Mouse (Mus musculus) midbrain, embryonic 11.5 days (tissue): Measurements from ENCODE around the gene Prss33. TPM values are rescaled to one million over a fixed set of nuclear protein-coding genes. Genes with fewer than 3 reads are reported as not detected.

Experiments
- ATAC-seq: fragments of 200-750 bp; cut with Nextera tagmentation; 2 replicates; pipeline ENCODE4 v1.8.0; 2017; ENCODE audit warnings: moderate TSS enrichment, moderate library complexity; ENCODE audit not compliant: low FRiP score
- DNase-seq: peaks from one replicate; pipeline ENCODE4 v3.0.0; 2015; ENCODE audit warnings: low spot score; ENCODE audit errors: missing footprints
- H3K27ac ChIP-seq: fragments of 300-500 bp; sonication (generic); 2 replicates; pipeline ENCODE4 v1.5.1; 2014; ENCODE audit warnings: low read depth, low read length
- H3K27me3 ChIP-seq: fragments of 300-500 bp; sonication (generic); 2 replicates; pipeline ENCODE4 v1.6.1; 2014; ENCODE audit warnings: mild to moderate bottlenecking, low read length, moderate library complexity, mixed read lengths; ENCODE audit not compliant: control insufficient read depth, insufficient read depth
- H3K36me3 ChIP-seq: fragments of 300-500 bp; sonication (generic); 2 replicates; pipeline ENCODE4 v1.6.1; 2014; ENCODE audit warnings: mild to moderate bottlenecking, low read length, moderate library complexity, mixed read lengths; ENCODE audit not compliant: control insufficient read depth, insufficient read depth
- H3K4me1 ChIP-seq: fragments of 300-500 bp; sonication (generic); 2 replicates; pipeline ENCODE4 v1.6.1; 2014; ENCODE audit warnings: low read length; ENCODE audit not compliant: control insufficient read depth, insufficient read depth
- H3K4me2 ChIP-seq: fragments of 300-500 bp; sonication (generic); 2 replicates; pipeline ENCODE4 v1.6.1; 2014; ENCODE audit warnings: mild to moderate bottlenecking, moderate library complexity
- H3K4me3 ChIP-seq: fragments of 300-500 bp; sonication (generic); 2 replicates; pipeline ENCODE4 v1.5.1; 2014; ENCODE audit warnings: low read depth, low read length
- H3K9ac ChIP-seq: fragments of 300-500 bp; sonication (generic); 2 replicates; pipeline ENCODE4 v1.6.1; 2014; ENCODE audit warnings: low read length
- H3K9me3 ChIP-seq: fragments of 300-500 bp; sonication (generic); 2 replicates; pipeline ENCODE4 v1.6.1; 2016; ENCODE audit warnings: low read length; ENCODE audit not compliant: control insufficient read depth
- WGBS: fragments of 180-500 bp; shearing (Covaris S2); extraction: QIAGEN DNeasy Blood & Tissue Kit; methylation state at CpG from one replicate; pipeline ENCODE4 v1.1.7; 2014; 5-methylcytosine and 5-hydroxymethylcytosine counted together
- polyA plus RNA-seq: library from polyadenylated mRNA; unstranded; fragments of >200 nt; fragmentation: Nextera tagmentation; extraction: Ambion mirVana; gene quantifications from 2 replicates; pipeline ENCODE4 v1.2.1, GENCODE M21; 2014

The Prss33 gene
- polyA plus RNA-seq, 1 experiment from 2014 or later = 0.27 TPM

DNA sequence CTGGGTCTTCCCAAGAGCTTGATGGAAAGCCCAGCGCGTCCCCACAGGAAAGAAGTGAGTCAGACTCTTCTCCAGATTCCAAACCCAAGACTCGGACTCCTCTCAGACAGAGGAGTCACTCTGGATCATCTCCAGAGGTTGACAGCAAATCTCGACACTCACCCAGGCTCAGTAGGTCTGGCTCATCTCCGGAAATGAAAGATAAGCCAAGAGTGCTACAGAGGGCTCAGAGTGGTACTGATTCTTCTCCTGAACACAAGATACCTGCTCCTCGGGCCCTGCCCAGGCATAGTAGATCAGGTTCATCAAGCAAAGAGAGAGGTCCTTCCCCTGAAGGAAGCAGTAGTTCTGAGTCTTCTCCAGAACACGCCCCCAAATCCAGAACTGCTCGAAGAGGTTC lies 17.3 kb downstream of the Prss33 start:
- no peak overlapping the region for H3K9ac ChIP-seq
- over 99% methylated on average over 8 of the region's 8 CpGs for WGBS
- H3K27me3 ChIP-seq = no peaks in the 10 kb centered on the region
- no peak overlapping the region for H3K4me2 ChIP-seq
- H3K4me1 ChIP-seq = no peaks in the 10 kb centered on the region
- no peak overlapping the region for H3K4me3 ChIP-seq
- no peak overlapping the region for H3K27ac ChIP-seq
- no peak for ATAC-seq
- H3K9me3 ChIP-seq = peaks cover 14% of the 10 kb centered on the region
- DNase-seq = no peak
- peaks cover 88% of the 10 kb centered on the region for H3K36me3 ChIP-seq

DNA sequence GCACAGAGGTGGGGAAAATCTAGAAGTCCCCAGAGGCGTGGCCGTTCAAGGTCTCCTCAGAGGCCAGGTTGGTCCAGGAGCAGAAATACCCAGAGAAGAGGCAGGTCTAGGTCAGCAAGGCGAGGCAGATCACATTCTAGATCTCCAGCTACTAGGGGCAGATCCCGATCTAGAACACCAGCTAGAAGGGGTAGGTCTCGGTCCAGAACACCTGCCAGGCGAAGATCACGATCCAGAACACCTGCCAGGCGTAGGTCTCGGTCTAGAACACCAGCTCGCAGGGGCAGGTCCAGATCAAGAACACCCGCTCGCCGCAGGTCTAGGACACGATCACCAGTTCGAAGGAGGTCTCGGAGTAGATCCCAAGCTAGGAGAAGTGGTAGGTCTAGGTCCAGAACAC lies 20.2 kb downstream of the Prss33 start:
- no peak for DNase-seq
- Histone ChIP-seq H3K27ac (no peak overlapping the region), H3K4me1 (no peaks in the 10 kb centered on the region), H3K4me2 (no peak overlapping the region), H3K27me3 (no peaks in the 10 kb centered on the region), H3K9me3 (peaks cover 14% of the 10 kb centered on the region), H3K4me3 (no peak overlapping the region), H3K9ac (no peak overlapping the region), H3K36me3 (peaks cover 83% of the 10 kb centered on the region)
- no peak for ATAC-seq
- WGBS = 96% methylated on average over 16 of the region's 16 CpGs

DNA sequence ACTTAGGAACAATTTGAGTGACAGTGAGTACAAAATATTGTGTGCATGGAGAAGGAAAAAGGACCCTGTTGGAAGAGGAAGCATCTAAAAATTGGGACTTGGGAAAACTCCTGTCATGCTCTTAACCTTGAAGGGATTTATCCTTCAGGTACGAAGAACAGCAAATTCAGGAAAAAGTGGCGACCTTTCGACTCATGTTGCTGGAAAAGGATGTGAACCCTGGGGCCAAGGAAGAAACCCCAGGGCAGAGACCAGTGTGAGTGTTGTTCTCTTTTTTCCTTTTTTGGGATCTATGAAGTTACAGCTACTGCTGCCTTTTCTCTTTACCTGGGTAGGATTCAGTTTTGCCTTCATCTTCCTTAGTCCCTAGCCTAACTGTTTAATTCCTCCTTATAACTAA lies 27.9 kb downstream of the Prss33 start:
- DNase-seq (no peak), ATAC-seq (no peak)
- Histone ChIP-seq H3K4me1 (peaks cover 14% of the 10 kb centered on the region), H3K9ac (no peak overlapping the region), H3K27ac (no peak overlapping the region), H3K4me3 (no peak overlapping the region), H3K36me3 (peaks cover 33% of the 10 kb centered on the region), H3K4me2 (no peak overlapping the region), H3K27me3 (no peaks in the 10 kb centered on the region), H3K9me3 (no peaks in the 10 kb centered on the region)
- 99% methylated on average over 3 of the region's 3 CpGs for WGBS

DNA sequence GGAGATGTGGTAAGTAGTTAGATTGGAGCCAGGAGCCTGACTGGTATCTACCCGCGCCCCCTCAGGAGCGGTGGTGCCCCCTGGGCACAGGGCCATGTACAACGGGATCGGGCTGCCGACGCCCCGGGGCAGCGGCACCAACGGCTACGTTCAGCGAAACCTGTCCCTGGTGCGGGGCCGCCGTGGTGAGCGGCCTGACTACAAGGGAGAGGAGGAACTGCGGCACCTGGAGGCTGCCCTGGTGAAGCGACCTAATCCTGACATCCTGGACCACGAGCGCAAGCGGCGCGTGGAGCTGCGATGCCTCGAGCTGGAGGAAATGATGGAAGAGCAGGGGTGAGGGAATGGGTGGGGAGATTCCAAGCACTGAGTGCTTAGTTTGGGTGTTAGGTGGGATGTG lies 29.0 kb downstream of the Prss33 start:
- Histone ChIP-seq H3K4me2 (no peak overlapping the region), H3K36me3 (peaks cover 25% of the 10 kb centered on the region)

DNA sequence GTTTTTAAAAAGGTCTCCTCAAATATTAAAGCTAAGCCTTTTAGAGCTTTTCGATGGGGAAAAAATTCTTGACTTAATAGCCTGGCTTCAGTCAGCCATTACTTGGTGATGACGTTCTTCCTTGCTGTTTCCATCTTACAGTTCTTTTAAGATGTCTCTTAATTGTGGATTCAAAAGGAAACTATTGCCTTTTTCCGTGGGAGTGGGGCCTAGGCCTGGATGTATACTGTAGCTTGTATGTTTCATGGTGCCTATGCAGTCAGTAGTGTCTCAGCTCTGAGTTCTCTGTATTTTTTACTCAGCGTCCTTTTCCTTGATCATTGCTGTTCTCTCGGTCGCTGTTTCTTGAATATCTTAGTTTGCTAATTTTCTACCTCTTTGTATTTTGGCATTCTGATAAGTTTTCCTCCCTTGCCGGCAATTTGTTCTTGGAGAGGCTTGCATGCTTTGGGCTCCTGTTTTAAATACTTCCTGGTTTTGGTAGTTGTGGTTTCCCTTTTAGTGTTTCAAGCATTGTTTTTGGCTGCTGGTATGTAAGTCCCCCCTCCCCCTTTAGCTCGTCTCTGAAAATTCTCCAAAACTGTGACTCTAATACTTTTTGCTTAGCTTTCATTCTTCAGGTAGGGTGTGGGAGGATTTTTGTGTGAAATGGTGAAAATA lies 31.3 kb downstream of the Prss33 start:
- H3K36me3 ChIP-seq = peaks cover 15% of the 10 kb centered on the region
- H3K9me3 ChIP-seq = no peaks in the 10 kb centered on the region
- peak overlapping the region; percentile 95 for H3K4me2 ChIP-seq
- H3K9ac ChIP-seq = peak overlapping the region; percentile 98
- no peak overlapping the region for H3K27ac ChIP-seq
- 7% methylated on average over 8 of the region's 8 CpGs for WGBS
- H3K27me3 ChIP-seq = no peaks in the 10 kb centered on the region
- H3K4me3 ChIP-seq = peak overlapping the region; percentile 99
- H3K4me1 ChIP-seq = peaks cover 14% of the 10 kb centered on the region
- no peak for ATAC-seq
- DNase-seq = peak; percentile 82

More for the DNA sequence above, 29.0 kb downstream of the Prss33 start:
- H3K27me3 ChIP-seq = no peaks in the 10 kb centered on the region
- H3K4me3 ChIP-seq = no peak overlapping the region; the same call in 1 of the 2 replicates
- H3K9ac ChIP-seq = no peak overlapping the region
- no peaks in the 10 kb centered on the region for H3K9me3 ChIP-seq
- peaks cover 14% of the 10 kb centered on the region for H3K4me1 ChIP-seq
- no peak for DNase-seq
- no peak for ATAC-seq
- WGBS = 91% methylated on average over 25 of the region's 25 CpGs
- H3K27ac ChIP-seq = no peak overlapping the region

DNA sequence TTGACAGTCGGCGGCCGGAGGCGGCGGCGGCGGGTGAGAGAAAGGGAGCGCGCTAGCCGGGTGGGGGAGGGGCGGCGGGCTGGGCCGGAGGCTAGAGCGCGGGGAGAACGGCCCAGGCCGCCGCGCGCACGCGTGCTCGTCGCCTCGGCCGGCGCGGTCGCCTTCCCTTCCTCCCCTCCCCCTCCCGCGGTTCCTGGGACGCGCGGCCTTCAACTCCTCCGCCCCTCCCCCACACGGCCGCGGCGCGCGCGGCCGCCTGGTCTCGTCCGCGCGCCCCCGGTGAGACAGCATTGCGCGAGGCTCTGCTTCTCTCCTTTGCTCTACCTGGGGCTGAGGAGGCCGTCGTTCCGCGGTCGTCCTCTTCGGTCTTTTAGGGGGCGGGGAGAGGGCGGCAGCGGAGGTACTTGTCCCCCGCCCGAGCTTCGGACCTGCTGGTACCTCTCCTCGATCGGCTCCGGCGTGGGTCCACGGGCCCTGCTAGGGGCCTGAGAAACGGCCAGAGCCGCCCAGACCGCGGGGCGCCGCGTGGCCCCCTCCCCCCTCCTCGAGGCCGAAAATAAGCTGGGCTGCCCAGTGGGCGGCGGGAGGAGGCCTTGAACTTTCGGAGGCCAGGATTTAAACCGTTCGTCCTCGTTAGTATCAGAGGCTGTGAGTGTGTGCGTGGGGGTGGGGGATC lies 32.4 kb downstream of the Prss33 start:
- DNase-seq = peak; percentile 99
- peaks cover 9% of the 10 kb centered on the region for H3K36me3 ChIP-seq
- H3K4me2 ChIP-seq = peak overlapping the region; percentile 95
- H3K27me3 ChIP-seq = no peaks in the 10 kb centered on the region
- H3K4me1 ChIP-seq = peaks cover 14% of the 10 kb centered on the region
- H3K27ac ChIP-seq = peak overlapping the region; percentile 90
- peak overlapping the region; percentile 99 for H3K4me3 ChIP-seq
- 1% methylated on average over 68 of the region's 83 CpGs for WGBS
- ATAC-seq = peak; percentile 81
- H3K9me3 ChIP-seq = no peaks in the 10 kb centered on the region
- H3K9ac ChIP-seq = peak overlapping the region; percentile 98

DNA sequence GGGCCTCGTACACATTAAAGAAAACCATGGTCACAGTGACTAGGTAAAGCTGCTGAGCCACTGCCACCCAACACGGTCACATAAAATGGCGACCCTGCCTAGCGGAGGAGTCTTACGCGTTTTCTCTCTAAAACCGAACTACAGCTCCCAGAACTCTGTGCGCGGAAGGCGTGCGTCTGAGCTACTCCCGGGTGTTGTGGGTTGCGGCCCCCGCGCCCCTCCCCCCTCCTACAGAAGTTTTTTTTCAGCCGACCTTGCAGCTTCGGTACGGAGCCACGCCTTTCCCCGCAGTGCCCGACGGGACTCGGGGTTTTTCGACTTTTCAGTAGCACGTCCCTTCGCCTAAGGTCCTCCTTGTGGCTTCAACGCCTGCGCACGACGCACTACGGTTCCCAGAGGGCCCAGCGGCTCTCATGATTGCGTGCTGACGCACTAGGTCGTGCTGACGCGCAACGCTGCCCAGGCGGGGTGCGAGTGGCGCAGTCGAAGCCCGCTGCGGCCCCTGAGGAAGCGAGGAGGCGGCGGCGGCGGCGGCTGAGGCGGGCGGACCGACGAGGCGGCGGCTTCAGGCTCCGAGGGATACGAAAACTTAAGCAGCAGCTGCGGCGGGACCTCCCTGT lies 33.0 kb downstream of the Prss33 start:
- H3K4me1 ChIP-seq = peaks cover 14% of the 10 kb centered on the region
- under 1% methylated on average over 59 of the region's 60 CpGs for WGBS
- DNase-seq (peak; percentile 99), ATAC-seq (peak; percentile 98)
- peak overlapping the region; percentile 99 for H3K4me3 ChIP-seq
- H3K27me3 ChIP-seq = no peaks in the 10 kb centered on the region
- no peaks in the 10 kb centered on the region for H3K9me3 ChIP-seq
- H3K9ac ChIP-seq = peak overlapping the region; percentile 98
- peak overlapping the region; percentile 90 for H3K27ac ChIP-seq
- H3K36me3 ChIP-seq = peaks cover 5% of the 10 kb centered on the region
- H3K4me2 ChIP-seq = peak overlapping the region; percentile 95

DNA sequence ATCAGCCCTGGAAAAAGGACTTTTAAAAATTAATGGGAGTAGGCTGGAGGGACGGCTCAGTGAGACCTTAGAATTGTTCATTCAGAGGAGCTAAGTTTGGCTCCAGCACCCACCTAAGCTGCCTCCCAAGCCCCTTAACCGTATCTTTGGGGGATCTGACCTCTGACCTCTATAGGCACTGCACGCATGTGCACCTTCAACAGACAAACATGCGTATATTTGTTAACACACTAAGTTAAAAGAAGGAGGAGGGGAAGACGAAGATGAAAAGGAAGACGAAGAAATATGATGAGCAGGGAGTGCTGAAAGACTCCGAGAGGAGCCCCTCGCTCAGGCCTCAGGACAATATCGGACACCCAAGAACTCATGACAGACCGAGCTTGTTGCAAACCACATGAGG lies 34.2 kb downstream of the Prss33 start:
- no peaks in the 10 kb centered on the region for H3K27me3 ChIP-seq
- no peak overlapping the region for H3K4me2 ChIP-seq
- no peaks in the 10 kb centered on the region; the same call in 1 of the 2 replicates for H3K36me3 ChIP-seq
- H3K4me3 ChIP-seq = no peak overlapping the region
- ATAC-seq = no peak
- no peak overlapping the region for H3K27ac ChIP-seq
- WGBS = 91% methylated on average over 10 of the region's 10 CpGs
- no peaks in the 10 kb centered on the region for H3K9me3 ChIP-seq
- no peak overlapping the region for H3K9ac ChIP-seq
- peak; percentile 74 for DNase-seq
- peaks cover 12% of the 10 kb centered on the region for H3K4me1 ChIP-seq

DNA sequence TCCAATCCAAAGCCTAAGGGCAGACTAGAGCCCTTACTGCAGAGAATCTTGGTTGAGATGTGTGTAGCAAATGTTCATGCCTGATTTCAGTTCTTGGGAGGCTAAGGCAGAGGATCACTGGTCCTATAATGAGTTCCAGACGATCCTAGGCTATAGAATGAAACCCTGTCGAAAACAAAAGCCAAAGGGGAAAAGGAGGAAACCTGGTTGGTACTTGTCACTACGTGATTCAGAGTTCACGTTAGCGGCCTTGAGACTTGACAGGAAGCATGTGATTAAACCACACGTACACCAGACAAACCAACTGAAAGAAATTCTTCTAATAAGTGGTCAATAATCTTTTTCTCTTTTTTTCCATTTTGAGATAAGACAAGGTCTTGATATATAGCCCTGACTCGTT lies 38.5 kb downstream of the Prss33 start:
- no peak overlapping the region for H3K4me2 ChIP-seq
- H3K9ac ChIP-seq = no peak overlapping the region
- DNase-seq (peak; percentile 64), ATAC-seq (no peak)
- no peaks in the 10 kb centered on the region for H3K36me3 ChIP-seq
- no peak overlapping the region for H3K4me3 ChIP-seq
- no peak overlapping the region for H3K27ac ChIP-seq
- no peaks in the 10 kb centered on the region for H3K27me3 ChIP-seq
- H3K4me1 ChIP-seq = no peaks in the 10 kb centered on the region
- no peaks in the 10 kb centered on the region for H3K9me3 ChIP-seq
- WGBS = 79% methylated on average over 7 of the region's 7 CpGs
